Mouse (Mus musculus) bone marrow macrophage, adult 2 months (primary cell): Measurements from ENCODE around the gene Zcchc2.

ENCODE experiments used
- CTCF ChIP-seq: IDR thresholded peaks from 2 replicates; pipeline ENCODE4 v1.5.1; 2012; ENCODE audit warnings: low read depth, mild to moderate bottlenecking, low read length, moderate library complexity
- POLR2A ChIP-seq: IDR thresholded peaks from 2 replicates; pipeline ENCODE4 v1.6.1; 2012; ENCODE audit warnings: mild to moderate bottlenecking, low read depth, low read length, borderline replicate concordance

- TF ChIP-seq POLR2A (no peak), CTCF (no peak)
Measured at GRCm38 (mm10) chr1:106042221-106042620, 52.0 kb downstream of the Zcchc2 start.
